Mouse (Mus musculus) gastrocnemius, postnatal 14 days (tissue): ENCODE data around the gene Epgn. TPM values are rescaled to one million over a fixed set of nuclear protein-coding genes. Genes with fewer than 3 reads are reported as not detected.

ENCODE experiments used
- DNase-seq: peaks from one replicate; pipeline ENCODE4 v3.0.0; 2021; ENCODE audit warnings: mixed read lengths
- intact Hi-C: fragments of 180-260 bp; cut with DNase I; formaldehyde crosslinking; loops from one replicate; pipeline ENCODE4 v1.15.1; 2025; ENCODE audit warnings: low total_unique reads
- total RNA-seq, 2 experiments: library from RNA; stranded (reverse); gene quantifications; 2 replicates each; pipeline ENCODE4 v1.2.3; 2021

Epgn gene
- total RNA-seq, 2 experiments from 2014 or later, result 0.27 to 0.41 TPM

- intact Hi-C loops, result no loop called here
- no peak for DNase-seq
Measured at GRCm38 (mm10) chr5:91083016-91083415, 55.8 kb downstream of the Epgn start.

Other genes starting within 250 kb of the Epgn start
- gene Cxcl3, start 241.4 kb upstream of the Epgn start, total RNA-seq, result not detected
- not detected for gene Cxcl15, start 232.9 kb upstream of the Epgn start, total RNA-seq
- under 1 TPM in 1 of 2 experiments, not detected in 1; 0.11 TPM for gene Cxcl1, start 136.2 kb upstream of the Epgn start, total RNA-seq
- not detected for gene Cxcl2, start 123.6 kb upstream of the Epgn start, total RNA-seq
- gene Mthfd2l, start 96.3 kb upstream of the Epgn start, total RNA-seq, result 10 to 100 TPM in 1 of 2 experiments, 1 to 10 TPM in 1; 8.2 to 10.1 TPM
- not detected for gene Ereg, start 47.2 kb downstream of the Epgn start, total RNA-seq
- gene Areg, start 112.1 kb downstream of the Epgn start, total RNA-seq, result not detected